Mouse (Mus musculus): Measurements from ENCODE around the gene Dgcr6. TPM values are rescaled to one million over a fixed set of nuclear protein-coding genes. Genes with fewer than 3 reads are reported as not detected.
A peak's percentile ranks its signal among the peaks of the same experiment; 100 is the strongest.
"Not testable (repeated sequence)": the region's sequence is repeated elsewhere in the genome, so short reads cannot be mapped to it uniquely, and the experiment has no call there.

The Dgcr6 gene
- polyA plus RNA-seq (2011; ENCODE audit: insufficient read depth, insufficient read length, low read depth, missing spikeins) = 30.2 and 31.0 TPM in 2 replicates

DNA sequence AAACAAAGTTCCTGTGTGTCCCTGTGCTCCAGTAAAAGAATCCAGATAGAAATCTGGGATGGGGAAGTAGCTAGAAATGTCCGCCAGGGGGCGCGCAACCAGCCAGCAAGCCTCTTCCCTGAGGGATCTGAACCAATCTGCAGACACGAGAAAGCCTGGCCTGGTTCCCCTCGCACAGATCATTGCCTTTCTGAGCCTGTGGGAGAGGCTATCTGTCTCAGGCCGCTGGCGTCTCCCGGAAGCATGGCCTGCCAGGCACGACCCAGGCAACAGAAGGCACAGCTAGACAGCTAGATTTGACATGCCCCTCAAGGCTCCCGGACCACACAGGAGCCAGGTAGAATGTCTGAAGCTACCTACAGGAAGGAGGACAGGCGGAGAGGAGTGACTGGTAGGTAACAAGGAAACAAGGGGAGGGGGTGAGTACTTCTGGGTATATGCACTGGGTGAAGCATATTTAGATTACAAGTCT lies at the start of gene Dgcr6:
Gene Dgcr6 (plus strand): TSS at position 130 of the 472 bp plus-strand sequence.
- no peak for TF ChIP-seq POLR2A (IDR thresholded peaks at IDR 0.05; ENCODE audit: insufficient read depth, low read length)
- TF ChIP-seq CTCF (IDR thresholded peaks at IDR 0.05; ENCODE audit: low read depth, low read length) = peak; percentile 82
- H3K27me3 ChIP-seq (ENCODE audit: control insufficient read depth, insufficient read depth, low read length, poor library complexity, severe bottlenecking) = no peaks in the 10 kb centered on the region
- H3K27ac ChIP-seq (ENCODE audit: insufficient read depth, low read length) = no peak within 1 kb of the TSS
- no peaks in the 10 kb centered on the region for H3K9me3 ChIP-seq (replicated peaks; ENCODE audit: control insufficient read depth, insufficient read depth, low read length, poor library complexity, severe bottlenecking)
- no peaks in the 10 kb centered on the region for H3K4me1 ChIP-seq (ENCODE audit: control insufficient read depth, insufficient read depth, low read length)
- no peaks in the 10 kb centered on the region for H3K36me3 ChIP-seq (ENCODE audit: control insufficient read depth, insufficient read depth, low read length, poor library complexity, severe bottlenecking)
- peak within 1 kb of the TSS; percentile 27 for H3K4me3 ChIP-seq (ENCODE audit: low read depth, low read length)
- H3K9ac ChIP-seq (ENCODE audit: low read depth, poor library complexity, severe bottlenecking) = peak within 1 kb of the TSS; percentile 6; the same call in 1 of the 2 replicates

DNA sequence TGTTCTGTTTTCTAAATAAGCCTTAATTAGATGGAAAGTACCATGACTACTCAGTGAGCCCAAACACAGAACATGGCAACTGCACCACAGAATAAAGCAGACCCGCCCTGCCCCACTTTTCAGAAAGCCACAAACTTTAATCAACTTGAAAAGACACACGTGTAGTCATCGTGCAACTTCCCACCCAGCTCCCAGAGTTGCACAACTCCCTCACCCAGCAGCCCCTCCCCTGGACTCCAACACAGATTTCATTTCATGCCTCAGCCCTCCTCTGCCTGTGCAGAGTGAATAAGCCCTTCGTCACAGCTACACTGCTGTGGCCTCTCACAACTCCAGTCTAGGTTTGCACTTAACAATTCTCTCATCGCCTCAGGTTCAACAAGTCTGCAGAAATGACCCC lies 48.1 kb upstream of the Dgcr6 start:
- Histone ChIP-seq H3K9me3 (replicated peaks; ENCODE audit: control insufficient read depth, insufficient read depth, low read length, poor library complexity, severe bottlenecking) (no peaks in the 10 kb centered on the region; the same call in none of the 2 replicates), H3K9ac (ENCODE audit: low read depth, poor library complexity, severe bottlenecking) (no peak overlapping the region), H3K27ac (ENCODE audit: insufficient read depth, low read length) (no peak overlapping the region), H3K36me3 (ENCODE audit: control insufficient read depth, insufficient read depth, low read length, poor library complexity, severe bottlenecking) (no peaks in the 10 kb centered on the region), H3K4me1 (ENCODE audit: control insufficient read depth, insufficient read depth, low read length) (peaks cover 3% of the 10 kb centered on the region), H3K4me3 (ENCODE audit: low read depth, low read length) (no peak overlapping the region), H3K27me3 (ENCODE audit: control insufficient read depth, insufficient read depth, low read length, poor library complexity, severe bottlenecking) (no peaks in the 10 kb centered on the region)
- TF ChIP-seq CTCF (IDR thresholded peaks at IDR 0.05; ENCODE audit: low read depth, low read length) (no peak), EP300 (IDR thresholded peaks at IDR 0.05; ENCODE audit: insufficient read depth, low read depth, low read length) (no peak), POLR2A (IDR thresholded peaks at IDR 0.05; ENCODE audit: insufficient read depth, low read length) (no peak)

DNA sequence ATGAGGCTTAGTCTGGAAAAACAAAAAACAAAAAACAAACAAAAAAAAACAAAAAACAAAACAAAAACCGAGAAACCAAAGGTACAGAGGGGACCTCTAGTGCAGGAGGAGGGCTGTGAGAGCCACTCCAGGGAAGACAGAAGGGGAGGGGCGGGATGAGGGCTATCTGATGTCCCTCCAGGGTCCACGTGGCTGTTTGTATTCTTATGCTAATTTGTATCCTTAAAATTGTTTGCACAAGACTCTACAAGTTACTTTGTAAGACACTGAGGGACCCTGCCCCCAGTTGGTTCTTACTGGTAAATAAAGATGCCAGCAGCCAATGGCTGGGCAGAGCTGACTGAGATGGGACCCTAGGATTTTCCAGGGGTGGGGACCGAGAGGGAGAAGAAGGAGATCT lies 45.6 kb upstream of the Dgcr6 start:
- H3K4me1 ChIP-seq (ENCODE audit: control insufficient read depth, insufficient read depth, low read length) = peaks cover 3% of the 10 kb centered on the region
- H3K4me3 ChIP-seq (ENCODE audit: low read depth, low read length) = no peak overlapping the region
- H3K36me3 ChIP-seq (ENCODE audit: control insufficient read depth, insufficient read depth, low read length, poor library complexity, severe bottlenecking) = no peaks in the 10 kb centered on the region
- TF ChIP-seq EP300 (IDR thresholded peaks at IDR 0.05; ENCODE audit: insufficient read depth, low read depth, low read length) (peak; percentile 78; the same call in 1 of the 2 replicates), POLR2A (IDR thresholded peaks at IDR 0.05; ENCODE audit: insufficient read depth, low read length) (no peak)
- H3K27me3 ChIP-seq (ENCODE audit: control insufficient read depth, insufficient read depth, low read length, poor library complexity, severe bottlenecking) = no peaks in the 10 kb centered on the region
- no peak overlapping the region for H3K9ac ChIP-seq (ENCODE audit: low read depth, poor library complexity, severe bottlenecking)
- no peak overlapping the region for H3K27ac ChIP-seq (ENCODE audit: insufficient read depth, low read length)
- H3K9me3 ChIP-seq (replicated peaks; ENCODE audit: control insufficient read depth, insufficient read depth, low read length, poor library complexity, severe bottlenecking) = peaks cover 4% of the 10 kb centered on the region

DNA sequence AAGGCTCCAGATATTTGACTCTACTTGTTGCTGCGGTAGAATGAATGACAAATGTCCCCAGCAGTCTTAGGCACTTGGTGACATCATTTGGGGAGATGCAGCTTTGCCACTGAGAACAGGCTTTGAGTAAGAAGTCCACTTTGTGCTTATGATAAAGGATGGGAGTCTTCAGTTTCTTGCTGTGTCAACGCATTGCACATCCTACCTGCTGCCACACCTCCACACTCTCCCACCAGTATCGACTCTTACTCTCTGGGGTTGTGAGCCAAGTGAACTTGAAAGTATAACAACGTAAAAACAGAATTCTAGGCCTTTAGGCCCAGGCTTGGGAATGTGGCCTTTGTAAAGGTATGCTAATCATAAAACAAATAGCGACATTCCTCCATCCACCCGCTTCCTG lies 41.6 kb upstream of the Dgcr6 start:
- H3K27me3 ChIP-seq (ENCODE audit: control insufficient read depth, insufficient read depth, low read length, poor library complexity, severe bottlenecking) = no peaks in the 10 kb centered on the region
- no peaks in the 10 kb centered on the region for H3K36me3 ChIP-seq (ENCODE audit: control insufficient read depth, insufficient read depth, low read length, poor library complexity, severe bottlenecking)
- H3K4me1 ChIP-seq (ENCODE audit: control insufficient read depth, insufficient read depth, low read length) = peaks cover 3% of the 10 kb centered on the region
- H3K27ac ChIP-seq (ENCODE audit: insufficient read depth, low read length) = peak overlapping the region; percentile 88
- H3K9me3 ChIP-seq (replicated peaks; ENCODE audit: control insufficient read depth, insufficient read depth, low read length, poor library complexity, severe bottlenecking) = peaks cover 6% of the 10 kb centered on the region
- no peak for TF ChIP-seq POLR2A (IDR thresholded peaks at IDR 0.05; ENCODE audit: insufficient read depth, low read length)
- TF ChIP-seq EP300 (IDR thresholded peaks at IDR 0.05; ENCODE audit: insufficient read depth, low read depth, low read length) = no peak
- TF ChIP-seq CTCF (IDR thresholded peaks at IDR 0.05; ENCODE audit: low read depth, low read length) = no peak
- H3K9ac ChIP-seq (ENCODE audit: low read depth, poor library complexity, severe bottlenecking) = no peak overlapping the region
- H3K4me3 ChIP-seq (ENCODE audit: low read depth, low read length) = no peak overlapping the region

DNA sequence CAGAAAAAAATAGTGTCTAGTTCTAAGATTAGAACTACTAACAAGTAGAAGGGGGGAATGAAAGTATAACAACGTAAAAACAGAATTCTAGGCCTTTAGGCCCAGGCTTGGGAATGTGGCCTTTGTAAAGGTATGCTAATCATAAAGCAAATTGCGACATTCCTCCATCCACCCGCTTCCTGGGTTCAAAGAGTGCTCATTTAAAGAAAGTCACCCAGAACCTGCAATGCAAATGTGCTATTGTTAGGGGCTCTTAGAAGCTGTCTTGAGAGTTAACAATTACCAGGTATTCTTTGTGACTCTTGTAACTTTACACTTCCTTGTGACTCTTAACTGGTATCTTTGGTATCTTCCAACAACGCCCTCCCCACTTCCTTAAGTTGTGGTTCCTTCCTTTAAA lies 36.2 kb upstream of the Dgcr6 start:
- H3K9ac ChIP-seq (ENCODE audit: low read depth, poor library complexity, severe bottlenecking); H3K36me3 ChIP-seq (ENCODE audit: control insufficient read depth, insufficient read depth, low read length, poor library complexity, severe bottlenecking); H3K4me3 ChIP-seq (ENCODE audit: low read depth, low read length); H3K4me1 ChIP-seq (ENCODE audit: control insufficient read depth, insufficient read depth, low read length); H3K27ac ChIP-seq (ENCODE audit: insufficient read depth, low read length); H3K27me3 ChIP-seq (ENCODE audit: control insufficient read depth, insufficient read depth, low read length, poor library complexity, severe bottlenecking): not testable (repeated sequence)
- peaks cover 13% of the 10 kb centered on the region for H3K9me3 ChIP-seq (replicated peaks; ENCODE audit: control insufficient read depth, insufficient read depth, low read length, poor library complexity, severe bottlenecking)

DNA sequence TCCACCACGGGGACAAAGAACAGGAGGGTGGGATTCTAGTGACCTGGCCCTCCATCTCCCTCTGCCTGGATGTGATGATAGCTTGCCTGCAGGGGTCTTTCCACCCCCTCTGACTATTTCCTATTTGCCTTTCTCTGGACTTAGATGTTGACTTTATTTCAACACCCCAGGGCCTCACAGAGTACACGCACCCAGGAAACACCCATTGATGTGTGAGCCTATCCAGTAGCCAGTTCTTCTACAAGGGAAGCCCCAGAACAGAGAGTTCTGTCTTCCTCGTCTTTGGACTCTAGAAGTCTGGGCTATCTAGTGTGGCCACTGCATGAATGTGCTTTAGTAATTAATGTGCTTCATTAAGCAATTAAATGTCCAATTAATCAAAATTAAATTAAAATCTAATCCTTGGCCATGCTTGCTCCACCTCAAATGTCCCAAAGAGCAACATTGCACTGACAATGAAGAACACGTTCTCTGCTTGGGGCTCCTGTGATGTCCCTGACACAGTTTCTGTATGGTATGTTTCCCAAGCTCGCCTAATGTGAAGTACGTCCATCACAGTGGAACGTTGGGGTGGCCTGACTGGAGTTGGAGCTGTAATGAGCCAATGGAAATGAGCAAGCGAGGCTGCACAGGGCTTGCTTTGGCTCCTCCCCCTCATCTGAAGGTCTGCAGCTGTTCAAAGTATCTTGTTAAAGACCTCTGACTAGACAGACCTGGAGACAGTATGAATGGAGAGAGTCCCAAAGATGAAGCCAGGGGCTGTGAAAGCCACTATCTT lies 29.7 kb upstream of the Dgcr6 start:
- no peaks in the 10 kb centered on the region for H3K27me3 ChIP-seq (ENCODE audit: control insufficient read depth, insufficient read depth, low read length, poor library complexity, severe bottlenecking)
- no peak overlapping the region for H3K27ac ChIP-seq (ENCODE audit: insufficient read depth, low read length)
- H3K9me3 ChIP-seq (replicated peaks; ENCODE audit: control insufficient read depth, insufficient read depth, low read length, poor library complexity, severe bottlenecking) = 0 out of 2 replicates have a peak, but pooled peaks cover under 1% of the 10 kb centered on the region
- TF ChIP-seq POLR2A (IDR thresholded peaks at IDR 0.05; ENCODE audit: insufficient read depth, low read length) (no peak), EP300 (IDR thresholded peaks at IDR 0.05; ENCODE audit: insufficient read depth, low read depth, low read length) (no peak), CTCF (IDR thresholded peaks at IDR 0.05; ENCODE audit: low read depth, low read length) (no peak)
- H3K4me1 ChIP-seq (ENCODE audit: control insufficient read depth, insufficient read depth, low read length) = no peaks in the 10 kb centered on the region
- no peak overlapping the region for H3K9ac ChIP-seq (ENCODE audit: low read depth, poor library complexity, severe bottlenecking)
- H3K4me3 ChIP-seq (ENCODE audit: low read depth, low read length) = no peak overlapping the region
- no peaks in the 10 kb centered on the region for H3K36me3 ChIP-seq (ENCODE audit: control insufficient read depth, insufficient read depth, low read length, poor library complexity, severe bottlenecking)

Data from ES-Bruce4 (cell line).